Mouse (Mus musculus) retina, embryonic 14.5 days (tissue): ENCODE results near the gene Alg12.

Experiments used
- DNase-seq: peaks from one replicate; pipeline ENCODE4 v3.0.0-alpha.2; 2015; ENCODE audit warnings: low spot score

Gene Alg12

GRCm38 (mm10) chr15:88819026-88819905 is at the start of gene Alg12, which contains the start of gene Creld2:
TSS of gene Alg12 (minus strand) at chr15:88819318.
TSS of gene Creld2 (plus strand) at chr15:88819646.
- peak; percentile 99 for DNase-seq

DNA sequence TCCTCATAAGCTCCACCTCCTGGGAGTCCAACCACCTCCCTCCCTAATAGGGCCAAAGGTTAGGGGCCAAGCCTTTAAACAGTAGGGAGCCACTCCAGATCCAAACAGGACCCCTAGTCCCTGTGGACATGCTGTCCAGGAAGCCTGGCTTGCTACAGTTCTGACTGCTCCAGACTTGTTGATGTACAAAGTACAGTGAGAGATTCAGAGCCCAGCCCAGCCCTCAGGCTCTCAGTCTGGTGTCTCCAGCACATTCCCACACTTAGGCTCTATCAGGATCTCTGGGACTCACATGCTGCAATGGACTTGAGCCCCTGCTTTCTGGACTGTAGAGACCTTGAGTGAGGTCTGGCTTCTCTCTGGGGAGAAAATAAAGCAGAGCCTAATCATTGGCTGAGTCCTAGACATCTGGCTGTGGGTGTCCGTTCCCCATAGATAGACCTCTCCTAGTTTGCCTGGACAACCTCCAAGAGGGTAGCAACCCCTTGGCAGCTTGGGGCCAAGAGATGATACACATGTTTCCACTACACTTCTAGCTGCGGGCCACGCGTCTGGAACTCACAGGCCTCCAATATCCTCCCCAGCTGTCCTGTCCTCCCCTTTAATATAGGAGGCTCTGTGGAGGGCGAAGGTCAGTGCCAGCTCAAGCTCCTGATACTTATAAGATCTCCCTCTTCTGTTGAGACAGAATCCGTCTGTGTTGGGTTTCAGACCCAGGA is 49.1 kb upstream of the Alg12 start:
- no peak for DNase-seq

- DNase-seq: no peak
Observed at GRCm38 (mm10) chr15:88867368-88868023, 48.4 kb upstream of the Alg12 start.

GRCm38 (mm10) chr15:88866934-88867356 is 47.8 kb upstream of the Alg12 start:
- DNase-seq: no peak

DNA sequence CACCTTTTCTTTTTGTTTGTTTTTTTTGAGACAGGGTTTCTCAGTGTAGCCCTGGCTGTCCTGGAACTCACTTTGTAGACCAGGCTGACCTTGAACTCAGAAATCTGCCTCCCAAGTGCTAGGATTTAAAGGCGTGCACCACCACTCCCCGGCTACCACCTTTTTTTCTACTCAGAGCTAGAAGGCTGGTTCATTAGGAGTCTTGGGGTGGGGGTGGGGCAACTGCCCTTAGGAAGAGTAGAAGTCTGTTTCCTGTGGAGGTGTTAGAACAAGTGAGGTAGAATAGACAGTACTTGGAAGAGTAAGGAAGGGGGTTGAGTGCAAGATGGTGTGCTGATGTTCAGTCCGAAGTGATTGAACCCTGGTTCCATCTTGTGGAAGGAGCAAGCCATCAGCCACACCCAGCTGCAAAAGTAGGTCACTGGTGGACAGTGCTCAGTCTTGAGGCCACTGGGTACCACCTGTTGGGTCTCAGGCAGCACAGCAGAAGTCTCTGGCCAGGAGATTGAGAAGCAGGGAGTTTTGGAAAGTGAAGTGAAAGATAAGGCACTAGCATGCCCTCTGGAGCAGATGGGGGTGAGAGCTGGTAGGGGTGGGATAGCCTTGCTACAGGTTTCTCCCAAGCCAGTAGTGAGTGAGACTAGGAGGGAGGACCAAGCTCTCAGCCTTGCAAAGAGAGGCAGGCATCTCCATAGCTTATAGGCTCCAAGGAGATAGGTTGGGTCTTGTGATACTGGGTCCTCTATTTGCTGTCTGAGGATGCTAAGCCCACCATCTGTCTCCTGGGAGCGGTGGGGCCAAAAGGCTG is 47.0 kb upstream of the Alg12 start:
- DNase-seq: no peak

GRCm38 (mm10) chr15:88865061-88865460 is 45.9 kb upstream of the Alg12 start:
- DNase-seq: no peak

- DNase-seq: no peak
Observed at GRCm38 (mm10) chr15:88864270-88865030, 45.3 kb upstream of the Alg12 start.

DNA sequence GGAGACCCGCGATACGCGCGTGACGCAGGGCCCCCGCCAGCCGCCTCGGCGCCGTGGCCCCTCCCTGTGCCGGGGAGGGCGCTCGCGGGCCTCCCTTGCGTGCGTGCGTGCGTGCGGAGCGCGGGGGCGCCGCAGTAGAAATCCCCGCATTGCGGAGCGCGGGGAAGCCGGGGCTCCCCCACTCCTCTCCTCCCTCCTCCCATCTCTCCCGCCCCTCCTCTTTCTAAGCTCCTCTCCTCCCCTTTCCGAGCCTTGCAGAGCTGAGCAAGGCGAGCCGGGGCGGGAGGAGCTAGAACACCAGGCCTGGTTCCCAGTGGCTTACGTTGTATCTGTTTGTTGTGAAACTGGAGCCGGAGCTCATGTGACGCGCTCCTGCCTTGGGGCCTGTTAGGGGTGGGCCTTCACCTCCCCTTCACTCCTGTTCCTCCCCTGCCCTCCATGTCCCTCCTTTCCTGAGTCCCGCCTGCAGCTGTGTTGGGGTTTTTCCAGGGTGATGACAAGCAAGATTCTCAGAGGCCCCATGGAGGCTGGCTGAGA is 44.6 kb upstream of the Alg12 start:
- DNase-seq: peak; percentile 89

- peak; percentile 51 for DNase-seq
Observed at GRCm38 (mm10) chr15:88862881-88863694, 44.0 kb upstream of the Alg12 start.

DNA sequence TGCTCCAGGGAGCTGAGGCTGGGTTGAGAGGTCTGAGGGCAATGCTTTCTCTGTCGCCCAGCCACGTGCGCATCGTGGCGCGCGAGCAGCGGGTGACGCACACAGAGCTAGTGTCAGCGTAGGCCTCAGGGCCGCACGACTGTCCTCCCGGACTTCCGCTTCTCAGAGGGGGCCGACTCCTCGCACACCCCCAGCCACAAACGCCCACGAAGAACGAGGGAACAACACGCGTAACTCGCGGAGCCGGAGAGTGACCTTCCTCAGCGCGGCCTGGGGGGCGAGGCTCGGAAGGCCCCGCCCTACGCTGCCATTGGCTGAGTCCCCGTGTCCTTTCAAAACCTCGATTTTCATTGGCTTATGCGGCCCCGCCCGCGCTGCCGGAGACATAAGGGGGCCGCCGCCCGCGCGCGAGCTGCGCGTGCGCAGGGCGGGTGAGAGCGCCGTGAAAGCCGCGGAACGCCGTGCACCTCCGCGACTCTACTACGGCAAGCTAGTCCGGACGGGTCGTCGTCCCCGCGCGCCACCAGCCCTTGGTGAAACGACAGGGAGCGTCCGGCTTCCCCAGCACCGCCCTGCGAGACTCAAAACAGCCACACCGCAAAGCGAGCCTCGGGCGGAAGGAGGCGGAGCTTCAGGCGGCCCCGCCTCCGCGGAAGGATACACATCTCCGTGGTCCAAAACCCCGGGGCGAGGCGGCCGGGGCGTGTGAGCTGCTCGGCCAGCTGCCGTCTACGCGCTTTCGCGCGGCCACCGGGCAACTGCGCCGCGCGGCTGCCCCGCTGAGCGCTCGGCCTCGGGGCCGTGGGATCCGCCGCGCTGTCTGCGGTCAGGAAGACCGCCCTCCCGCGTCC is 42.9 kb upstream of the Alg12 start, which contains the start of gene Pim3:
Gene Pim3, plus strand, starts transcription at position 415 of the 851 bp plus-strand sequence.
- peak; percentile 97 for DNase-seq

DNA sequence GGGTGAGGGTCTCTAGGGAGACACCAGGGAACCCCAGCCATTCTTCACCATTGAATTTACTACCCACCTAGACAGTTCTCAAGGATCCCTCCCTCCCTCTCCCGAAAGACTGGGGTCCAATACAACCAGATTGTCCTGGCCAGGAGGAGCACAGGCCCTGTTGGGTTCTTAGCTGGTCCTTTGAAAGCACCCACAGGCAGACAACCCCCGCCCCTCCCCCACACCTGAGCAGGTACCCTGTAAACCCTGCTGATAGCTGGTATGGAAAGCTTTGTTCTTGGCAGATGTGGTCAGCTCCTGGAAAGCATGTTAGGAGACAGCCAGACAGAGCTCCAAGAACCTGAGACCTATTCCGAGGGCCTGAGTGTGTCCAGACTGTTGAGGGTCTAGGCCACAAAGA is 41.7 kb upstream of the Alg12 start:
- no peak for DNase-seq

GRCm38 (mm10) chr15:88859206-88859970 is 40.3 kb upstream of the Alg12 start:
- DNase-seq: no peak

- no peak for DNase-seq
Observed at GRCm38 (mm10) chr15:88858707-88859106, 39.6 kb upstream of the Alg12 start.

DNA sequence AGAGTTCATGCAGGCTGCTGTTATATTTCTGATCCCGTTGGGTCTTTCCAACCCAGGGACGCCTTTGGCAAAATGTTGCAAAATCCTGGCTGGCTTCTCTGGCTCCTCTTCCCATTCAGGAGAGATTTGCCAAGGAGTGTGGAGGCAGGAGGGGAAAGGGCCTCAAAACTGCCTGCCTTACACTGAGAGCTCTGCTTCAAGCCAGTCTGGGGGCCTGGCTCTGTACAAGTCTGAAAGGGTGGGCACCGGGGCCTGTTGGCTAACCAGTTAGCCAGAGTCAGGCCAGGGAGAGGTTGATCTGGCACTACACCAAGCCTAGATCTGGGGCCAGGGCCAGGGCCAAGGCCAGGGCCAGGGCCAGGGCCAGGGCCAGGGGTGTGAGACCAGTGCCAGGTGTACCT is 39.0 kb upstream of the Alg12 start:
- no peak for DNase-seq

DNA sequence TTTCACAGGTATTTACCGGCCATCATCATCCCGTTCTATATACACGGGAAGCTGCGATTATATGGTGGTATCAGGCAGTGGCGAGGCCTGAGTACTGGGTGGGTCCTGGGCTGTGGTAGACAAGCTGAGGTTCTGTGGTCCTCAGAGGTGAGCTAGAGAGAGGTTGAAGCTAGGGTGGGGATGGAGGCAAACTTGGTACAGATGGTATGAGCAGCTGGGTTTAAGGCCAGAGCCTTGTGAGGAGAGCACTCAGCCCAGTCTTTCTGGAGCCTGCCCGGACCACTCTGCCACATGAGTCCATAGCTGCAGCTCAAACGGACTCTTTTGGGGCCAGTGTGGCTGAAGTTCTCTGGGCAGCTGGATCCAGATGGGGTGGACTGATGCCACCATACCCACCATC is 38.2 kb upstream of the Alg12 start:
- no peak for DNase-seq

DNA sequence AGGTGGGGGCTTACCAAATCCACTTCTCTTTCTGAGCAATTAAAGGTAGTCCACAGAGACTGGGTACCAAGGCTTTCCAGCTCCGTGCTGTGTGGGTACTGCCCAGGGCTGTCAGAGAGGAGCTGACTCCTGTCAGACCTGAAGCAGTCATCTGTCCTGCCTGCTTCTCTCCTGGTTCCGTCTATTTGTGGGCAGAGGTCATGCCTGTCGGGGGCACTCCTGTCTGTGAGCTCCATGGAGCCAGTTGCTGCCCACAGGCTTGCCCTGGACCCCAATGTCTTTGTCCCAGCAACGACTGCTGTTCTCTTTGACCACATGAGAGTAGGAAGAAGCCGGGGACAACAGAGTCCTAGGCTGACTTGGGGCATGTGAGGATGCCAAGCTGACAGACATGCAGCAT is 37.5 kb upstream of the Alg12 start:
- DNase-seq: no peak

DNA sequence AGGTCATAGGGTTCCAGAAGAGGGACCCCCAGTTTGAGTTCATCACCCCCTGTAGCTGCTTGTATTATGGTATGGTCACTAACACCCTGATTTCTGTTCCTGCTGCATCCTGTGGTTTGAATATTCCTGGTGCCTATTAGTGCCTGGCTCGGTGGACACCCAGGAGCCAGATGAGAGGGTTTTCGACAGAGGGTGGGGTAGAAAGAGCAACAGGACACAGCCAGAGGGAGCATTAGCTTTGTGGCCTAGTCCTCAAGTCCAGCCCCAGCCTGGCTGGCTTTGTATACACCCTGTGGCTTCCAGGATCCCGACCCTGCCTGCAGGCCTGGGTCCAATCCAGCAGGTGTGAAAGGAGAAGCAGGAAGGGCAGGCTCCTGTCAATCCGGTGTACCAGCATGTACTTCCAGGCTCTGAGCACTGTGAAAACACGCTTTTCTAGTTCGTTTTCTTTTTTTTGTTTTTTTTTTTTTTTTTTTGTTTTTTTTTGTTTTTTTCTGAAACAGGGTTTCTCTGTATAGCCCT is 36.8 kb upstream of the Alg12 start:
- no peak for DNase-seq
